Mouse (Mus musculus): Measurements from ENCODE around the gene Tet1.
"Not testable (repeated sequence)": the region's sequence is repeated elsewhere in the genome, so short reads cannot be mapped to it uniquely, and the experiment has no call there.

Gene Tet1

GRCm38 (mm10) chr10:62908896-62909295 lies at the start of gene Tet1:
Gene Tet1, minus strand, starts transcription at chr10:62908996.
- not testable (repeated sequence) for DNase-seq (ENCODE audit: low read depth)

GRCm38 (mm10) chr10:62948551-62948950 lies 39.8 kb upstream of the Tet1 start:
- DNase-seq (ENCODE audit: low read depth), result no peak

GRCm38 (mm10) chr10:62946738-62947471 lies 38.1 kb upstream of the Tet1 start, which contains the start of gene Dna2:
Gene Dna2, plus strand, starts transcription at chr10:62947026.
- peak; percentile 94 for DNase-seq (ENCODE audit: low read depth)

- no peak for DNase-seq (ENCODE audit: low read depth)
Measured at GRCm38 (mm10) chr10:62944975-62945580, 36.3 kb upstream of the Tet1 start.

- no peak for DNase-seq (ENCODE audit: low read depth)
Measured at GRCm38 (mm10) chr10:62932381-62932780, 23.6 kb upstream of the Tet1 start.

GRCm38 (mm10) chr10:62924096-62924635 lies 15.4 kb upstream of the Tet1 start:
- DNase-seq (ENCODE audit: low read depth), result peak; percentile 41

GRCm38 (mm10) chr10:62920766-62921156 lies 12.0 kb upstream of the Tet1 start:
- no peak for DNase-seq (ENCODE audit: low read depth)

- DNase-seq (ENCODE audit: low read depth), result peak; percentile 98
Measured at GRCm38 (mm10) chr10:62919925-62920765, 11.3 kb upstream of the Tet1 start, which contains the start of gene Slc25a16. Gene Slc25a16, plus strand, starts transcription at chr10:62920633.

- DNase-seq (ENCODE audit: low read depth), result no peak
Measured at GRCm38 (mm10) chr10:62918985-62919384, 10.2 kb upstream of the Tet1 start.

- no peak for DNase-seq (ENCODE audit: low read depth)
Measured at GRCm38 (mm10) chr10:62911120-62911519, 2.3 kb upstream of the Tet1 start.

GRCm38 (mm10) chr10:62906336-62906735 lies 2.5 kb downstream of the Tet1 start:
- no peak for DNase-seq (ENCODE audit: low read depth)

- no peak for DNase-seq (ENCODE audit: low read depth)
Measured at GRCm38 (mm10) chr10:62902829-62903228, 6.0 kb downstream of the Tet1 start.

- no peak for DNase-seq (ENCODE audit: low read depth)
Measured at GRCm38 (mm10) chr10:62901826-62902225, 7.0 kb downstream of the Tet1 start.

- no peak for DNase-seq (ENCODE audit: low read depth)
Measured at GRCm38 (mm10) chr10:62900144-62900543, 8.7 kb downstream of the Tet1 start.

GRCm38 (mm10) chr10:62898061-62898460 lies 10.7 kb downstream of the Tet1 start:
- DNase-seq (ENCODE audit: low read depth), result no peak

GRCm38 (mm10) chr10:62897437-62897836 lies 11.4 kb downstream of the Tet1 start:
- no peak for DNase-seq (ENCODE audit: low read depth)

- peak; percentile 50 for DNase-seq (ENCODE audit: low read depth)
Measured at GRCm38 (mm10) chr10:62896774-62897173, 12.0 kb downstream of the Tet1 start.

GRCm38 (mm10) chr10:62896035-62896434 lies 12.8 kb downstream of the Tet1 start:
- no peak for DNase-seq (ENCODE audit: low read depth)

GRCm38 (mm10) chr10:62895386-62895785 lies 13.4 kb downstream of the Tet1 start:
- DNase-seq (ENCODE audit: low read depth), result no peak

- no peak for DNase-seq (ENCODE audit: low read depth)
Measured at GRCm38 (mm10) chr10:62894447-62894846, 14.3 kb downstream of the Tet1 start.

- DNase-seq (ENCODE audit: low read depth), result no peak
Measured at GRCm38 (mm10) chr10:62893356-62893884, 15.4 kb downstream of the Tet1 start.
